Mouse (Mus musculus): ENCODE measurements around the gene Hist1h3c. TPM values are rescaled to one million over a fixed set of nuclear protein-coding genes. Genes with fewer than 3 reads are reported as not detected.
"Not testable (repeated sequence)": the region's sequence is repeated elsewhere in the genome, so short reads cannot be mapped to it uniquely, and the experiment has no call there.

Gene Hist1h3c
- total and polyA plus RNA-seq, 2 experiments from 2014 or later = 0.84 to 301 TPM

GRCm38 (mm10) chr13:23768834-23769397, 23.5 kb upstream of the Hist1h3c start:
- peaks cover 7% of the 10 kb centered on the region; the same call in 1 of the 2 replicates for H3K4me1 ChIP-seq (ENCODE audit: insufficient read depth)
- TF ChIP-seq CTCF (IDR thresholded peaks at IDR 0.05; ENCODE audit: low read depth) = no peak
- WGBS = 31% methylated on average over 5 of the region's 5 CpGs
- DNase-seq = no peak
- ATAC-seq = no peak
- no peaks in the 10 kb centered on the region for H3K27me3 ChIP-seq (ENCODE audit: insufficient read depth, low read length)
- no peaks in the 10 kb centered on the region for H3K9me3 ChIP-seq (ENCODE audit: low read length)
- H3K9ac ChIP-seq = no peak overlapping the region
- no peak overlapping the region for H3K27ac ChIP-seq (ENCODE audit: low read depth, low read length)
- H3K36me3 ChIP-seq (ENCODE audit: insufficient read depth) = no peaks in the 10 kb centered on the region
- H3K4me3 ChIP-seq (ENCODE audit: low read depth, low read length) = no peak overlapping the region
- H3K4me2 ChIP-seq (ENCODE audit: low read depth) = no peak overlapping the region

- no peak for DNase-seq
- ATAC-seq = no peak
- Histone ChIP-seq H3K27ac (ENCODE audit: low read depth, low read length) (no peak overlapping the region), H3K9ac (no peak overlapping the region), H3K4me3 (ENCODE audit: low read depth, low read length) (no peak overlapping the region), H3K4me2 (ENCODE audit: low read depth) (no peak overlapping the region), H3K4me1 (ENCODE audit: insufficient read depth) (peaks cover 11% of the 10 kb centered on the region; the same call in 1 of the 2 replicates), H3K9me3 (ENCODE audit: low read length) (no peaks in the 10 kb centered on the region), H3K27me3 (ENCODE audit: insufficient read depth, low read length) (no peaks in the 10 kb centered on the region), H3K36me3 (ENCODE audit: insufficient read depth) (no peaks in the 10 kb centered on the region)
- TF ChIP-seq CTCF (IDR thresholded peaks at IDR 0.05; ENCODE audit: low read depth) = no peak
These were observed 21.4 kb upstream of the Hist1h3c start for GRCm38 (mm10) chr13:23766772-23767171.

- no peak overlapping the region for H3K9ac ChIP-seq
- no peak for TF ChIP-seq CTCF (IDR thresholded peaks at IDR 0.05; ENCODE audit: low read depth)
- ATAC-seq (no peak), DNase-seq (no peak)
- H3K4me3 ChIP-seq (ENCODE audit: low read depth, low read length) = no peak overlapping the region
- H3K9me3 ChIP-seq (ENCODE audit: low read length) = no peaks in the 10 kb centered on the region
- no peak overlapping the region for H3K27ac ChIP-seq (ENCODE audit: low read depth, low read length)
- 64% methylated on average over 1 of the region's 1 CpGs for WGBS
- no peak overlapping the region for H3K4me2 ChIP-seq (ENCODE audit: low read depth)
- H3K4me1 ChIP-seq (ENCODE audit: insufficient read depth) = peaks cover 15% of the 10 kb centered on the region
- no peaks in the 10 kb centered on the region for H3K36me3 ChIP-seq (ENCODE audit: insufficient read depth)
- H3K27me3 ChIP-seq (ENCODE audit: insufficient read depth, low read length) = no peaks in the 10 kb centered on the region
These were observed 19.7 kb upstream of the Hist1h3c start for GRCm38 (mm10) chr13:23765172-23765513.

GRCm38 (mm10) chr13:23764324-23765171, 19.1 kb upstream of the Hist1h3c start:
- Histone ChIP-seq H3K27ac (ENCODE audit: low read depth, low read length) (peak overlapping the region; percentile 91; the same call in 1 of the 2 replicates), H3K4me3 (ENCODE audit: low read depth, low read length) (peak overlapping the region; percentile 52), H3K4me2 (ENCODE audit: low read depth) (peak overlapping the region; percentile 77), H3K27me3 (ENCODE audit: insufficient read depth, low read length) (no peaks in the 10 kb centered on the region), H3K9ac (peak overlapping the region; percentile 66), H3K36me3 (ENCODE audit: insufficient read depth) (no peaks in the 10 kb centered on the region), H3K9me3 (ENCODE audit: low read length) (no peaks in the 10 kb centered on the region), H3K4me1 (ENCODE audit: insufficient read depth) (peaks cover 17% of the 10 kb centered on the region)
- 32% methylated on average over 12 of the region's 12 CpGs for WGBS
- no peak for TF ChIP-seq CTCF (IDR thresholded peaks at IDR 0.05; ENCODE audit: low read depth)
- ATAC-seq = no peak
- DNase-seq = no peak

GRCm38 (mm10) chr13:23763586-23764323, 18.4 kb upstream of the Hist1h3c start, which contains the start of gene Hist1h1a:
Gene Hist1h1a, plus strand, starts transcription at chr13:23763666.
- Histone ChIP-seq H3K9me3 (ENCODE audit: low read length) (no peaks in the 10 kb centered on the region), H3K9ac (peak within 1 kb of the TSS; percentile 66), H3K27ac (ENCODE audit: low read depth, low read length) (peak within 1 kb of the TSS; percentile 91), H3K36me3 (ENCODE audit: insufficient read depth) (no peaks in the 10 kb centered on the region), H3K4me2 (ENCODE audit: low read depth) (peak within 1 kb of the TSS; percentile 77), H3K4me1 (ENCODE audit: insufficient read depth) (peaks cover 17% of the 10 kb centered on the region), H3K4me3 (ENCODE audit: low read depth, low read length) (peak within 1 kb of the TSS; percentile 52), H3K27me3 (ENCODE audit: insufficient read depth, low read length) (no peaks in the 10 kb centered on the region)
- peak; percentile 73 for ATAC-seq
- WGBS = 4% methylated on average over 34 of the region's 34 CpGs
- peak; percentile 95 for DNase-seq
- no peak for TF ChIP-seq CTCF (IDR thresholded peaks at IDR 0.05; ENCODE audit: low read depth)

- Histone ChIP-seq H3K4me1 (ENCODE audit: insufficient read depth) (peaks cover 17% of the 10 kb centered on the region), H3K9ac (peak overlapping the region; percentile 66), H3K27me3 (ENCODE audit: insufficient read depth, low read length) (no peaks in the 10 kb centered on the region), H3K4me3 (ENCODE audit: low read depth, low read length) (peak overlapping the region; percentile 52), H3K27ac (ENCODE audit: low read depth, low read length) (peak overlapping the region; percentile 91), H3K36me3 (ENCODE audit: insufficient read depth) (no peaks in the 10 kb centered on the region), H3K4me2 (ENCODE audit: low read depth) (peak overlapping the region; percentile 77), H3K9me3 (ENCODE audit: low read length) (no peaks in the 10 kb centered on the region)
- under 1% methylated on average over 10 of the region's 10 CpGs for WGBS
- DNase-seq (no peak), ATAC-seq (no peak)
- no peak for TF ChIP-seq CTCF (IDR thresholded peaks at IDR 0.05; ENCODE audit: low read depth)
These were observed 17.8 kb upstream of the Hist1h3c start for GRCm38 (mm10) chr13:23763242-23763585.

GRCm38 (mm10) chr13:23761871-23762821, 16.7 kb upstream of the Hist1h3c start, which contains the start of gene Hist1h3a:
Gene Hist1h3a, minus strand, starts transcription at chr13:23762386.
- ATAC-seq (peak; percentile 69), DNase-seq (peak; percentile 89)
- peak within 1 kb of the TSS; percentile 52 for H3K4me3 ChIP-seq (ENCODE audit: low read depth, low read length)
- peak within 1 kb of the TSS; percentile 91 for H3K27ac ChIP-seq (ENCODE audit: low read depth, low read length)
- WGBS = 2% methylated on average over 24 of the region's 52 CpGs
- H3K9me3 ChIP-seq (ENCODE audit: low read length); H3K27me3 ChIP-seq (ENCODE audit: insufficient read depth, low read length); H3K36me3 ChIP-seq (ENCODE audit: insufficient read depth): not testable (repeated sequence)
- peak within 1 kb of the TSS; percentile 66 for H3K9ac ChIP-seq
- peaks cover 17% of the 10 kb centered on the region for H3K4me1 ChIP-seq (ENCODE audit: insufficient read depth)
- H3K4me2 ChIP-seq (ENCODE audit: low read depth) = peak within 1 kb of the TSS; percentile 77
